Mouse (Mus musculus): ENCODE measurements around the gene Gm5447.
A peak's percentile ranks its signal among the peaks of the same experiment; 100 is the strongest.

The Gm5447 gene

GRCm38 (mm10) chr13:30985598-30986466, 11.8 kb downstream of the Gm5447 start:
- DNase-seq (ENCODE audit: low read depth, low spot score): no peak

GRCm38 (mm10) chr13:30986934-30987455, 13.0 kb downstream of the Gm5447 start:
- DNase-seq (ENCODE audit: low read depth, low spot score): no peak

GRCm38 (mm10) chr13:30987686-30988085, 13.7 kb downstream of the Gm5447 start:
- DNase-seq (ENCODE audit: low read depth, low spot score): no peak

GRCm38 (mm10) chr13:30989710-30990109, 15.7 kb downstream of the Gm5447 start:
- no peak for DNase-seq (ENCODE audit: low read depth, low spot score)

- no peak for DNase-seq (ENCODE audit: low read depth, low spot score)
Measured at GRCm38 (mm10) chr13:30990233-30990632, 16.2 kb downstream of the Gm5447 start.

GRCm38 (mm10) chr13:30993819-30994218, 19.8 kb downstream of the Gm5447 start:
- peak; percentile 50 for DNase-seq (ENCODE audit: low read depth, low spot score)

- DNase-seq (ENCODE audit: low read depth, low spot score): no peak
Measured at GRCm38 (mm10) chr13:30994249-30994858, 20.4 kb downstream of the Gm5447 start.

GRCm38 (mm10) chr13:30997526-30998253, 23.7 kb downstream of the Gm5447 start:
- DNase-seq (ENCODE audit: low read depth, low spot score): no peak

- DNase-seq (ENCODE audit: low read depth, low spot score): no peak
Measured at GRCm38 (mm10) chr13:30999799-31000198, 25.8 kb downstream of the Gm5447 start.

GRCm38 (mm10) chr13:31004458-31004857, 30.5 kb downstream of the Gm5447 start:
- DNase-seq (ENCODE audit: low read depth, low spot score): no peak

GRCm38 (mm10) chr13:31004995-31005394, 31.0 kb downstream of the Gm5447 start:
- DNase-seq (ENCODE audit: low read depth, low spot score): no peak

GRCm38 (mm10) chr13:31017545-31017944, 43.5 kb downstream of the Gm5447 start:
- no peak for DNase-seq (ENCODE audit: low read depth, low spot score)

GRCm38 (mm10) chr13:31021514-31021913, 47.5 kb downstream of the Gm5447 start:
- DNase-seq (ENCODE audit: low read depth, low spot score): no peak

- DNase-seq (ENCODE audit: low read depth, low spot score): no peak
Measured at GRCm38 (mm10) chr13:31021927-31022326, 47.9 kb downstream of the Gm5447 start.

GRCm38 (mm10) chr13:31023664-31024063, 49.7 kb downstream of the Gm5447 start:
- DNase-seq (ENCODE audit: low read depth, low spot score): no peak
